Mouse (Mus musculus) bone marrow, adult 2 months (tissue): Measurements from ENCODE around the gene Gm19935.
A peak's percentile ranks its signal among the peaks of the same experiment; 100 is the strongest.

Experiments
- CTCF ChIP-seq: fragments of 200-500 bp; IDR thresholded peaks from 2 replicates; pipeline ENCODE4 v1.5.1; 2011; ENCODE audit warnings: low read length, control low read depth; ENCODE audit not compliant: control insufficient read depth, insufficient read depth
- POLR2A ChIP-seq: fragments of 200-500 bp; IDR thresholded peaks from 2 replicates; pipeline ENCODE4 v1.6.1; 2011; ENCODE audit warnings: low read depth, mild to moderate bottlenecking, control low read depth, low read length, borderline replicate concordance; ENCODE audit not compliant: control insufficient read depth

- TF ChIP-seq POLR2A, result peak; percentile 41; the same call in 1 of the 2 replicates
- peak; percentile 96 for TF ChIP-seq CTCF
These were observed 11.2 kb upstream of the Gm19935 start, which contains the start of gene Chd9 for GRCm38 (mm10) chr8:90828181-90828986.
